Mouse (Mus musculus) lung, postnatal 0 days (tissue): Measurements from ENCODE around the gene Donson. TPM values are rescaled to one million over a fixed set of nuclear protein-coding genes. Genes with fewer than 3 reads are reported as not detected.

Experiments used
- ATAC-seq: fragments of 200-750 bp; cut with Nextera tagmentation; 2 replicates; pipeline ENCODE4 v1.8.0; 2017; ENCODE audit warnings: moderate library complexity
- DNase-seq: peaks from one replicate; pipeline ENCODE4 v3.0.0-alpha.2; 2016; ENCODE audit warnings: low spot score
- H3K27ac ChIP-seq: fragments of 300-500 bp; sonication (generic); 2 replicates; pipeline ENCODE4 v1.5.1; 2014; ENCODE audit warnings: antibody characterized with exemption, mild to moderate bottlenecking, low read length, mixed read lengths
- H3K27me3 ChIP-seq: fragments of 300-500 bp; sonication (generic); replicated peaks from 2 replicates; pipeline ENCODE4 v1.6.1; 2014; ENCODE audit warnings: low read length, mixed read lengths; ENCODE audit not compliant: insufficient read depth
- H3K36me3 ChIP-seq: fragments of 300-500 bp; sonication (generic); 2 replicates; pipeline ENCODE4 v1.6.1; 2014; ENCODE audit warnings: low read length, mixed read lengths; ENCODE audit not compliant: insufficient read depth
- H3K4me1 ChIP-seq: fragments of 300-500 bp; sonication (generic); 2 replicates; pipeline ENCODE4 v1.6.1; 2014; ENCODE audit warnings: antibody characterized with exemption, low read depth, low read length, mixed read lengths; ENCODE audit not compliant: insufficient read depth
- H3K4me2 ChIP-seq: fragments of 300-500 bp; sonication (generic); replicated peaks from 2 replicates; pipeline ENCODE4 v1.6.1; 2014; ENCODE audit warnings: low read depth, mild to moderate bottlenecking, low read length, moderate library complexity, mixed read lengths
- H3K4me3 ChIP-seq: fragments of 300-500 bp; sonication (generic); 2 replicates; pipeline ENCODE4 v1.5.1; 2014; ENCODE audit warnings: low read depth, low read length
- H3K9ac ChIP-seq: fragments of 300-500 bp; sonication (generic); replicated peaks from 2 replicates; pipeline ENCODE4 v1.6.1; 2014; ENCODE audit warnings: low read depth, mild to moderate bottlenecking
- H3K9me3 ChIP-seq: fragments of 300-500 bp; sonication (generic); 2 replicates; pipeline ENCODE4 v1.6.1; 2016; ENCODE audit warnings: low read length, mixed read lengths
- CTCF ChIP-seq: IDR thresholded peaks from 2 replicates; pipeline ENCODE4 v1.5.1; 2016; ENCODE audit warnings: antibody characterized with exemption, mild to moderate bottlenecking
- EP300 ChIP-seq: IDR thresholded peaks from 2 replicates; pipeline ENCODE4 v1.6.1; 2016; ENCODE audit warnings: antibody characterized with exemption, mild to moderate bottlenecking, control low read depth
- WGBS: fragments of 180-500 bp; shearing (Covaris S2); extraction: QIAGEN DNeasy Blood & Tissue Kit; methylation state at CpG from one replicate; pipeline ENCODE4 v1.1.7; 2014; 5-methylcytosine and 5-hydroxymethylcytosine counted together
- polyA plus RNA-seq: library from polyadenylated mRNA; unstranded; fragments of >200 nt; fragmentation: Nextera tagmentation; extraction: Ambion mirVana; gene quantifications from 2 replicates; pipeline ENCODE4 v1.2.1, GENCODE M21; 2015

Gene Donson
- polyA plus RNA-seq, 1 experiment from 2014 or later, result 6.0 TPM

DNA sequence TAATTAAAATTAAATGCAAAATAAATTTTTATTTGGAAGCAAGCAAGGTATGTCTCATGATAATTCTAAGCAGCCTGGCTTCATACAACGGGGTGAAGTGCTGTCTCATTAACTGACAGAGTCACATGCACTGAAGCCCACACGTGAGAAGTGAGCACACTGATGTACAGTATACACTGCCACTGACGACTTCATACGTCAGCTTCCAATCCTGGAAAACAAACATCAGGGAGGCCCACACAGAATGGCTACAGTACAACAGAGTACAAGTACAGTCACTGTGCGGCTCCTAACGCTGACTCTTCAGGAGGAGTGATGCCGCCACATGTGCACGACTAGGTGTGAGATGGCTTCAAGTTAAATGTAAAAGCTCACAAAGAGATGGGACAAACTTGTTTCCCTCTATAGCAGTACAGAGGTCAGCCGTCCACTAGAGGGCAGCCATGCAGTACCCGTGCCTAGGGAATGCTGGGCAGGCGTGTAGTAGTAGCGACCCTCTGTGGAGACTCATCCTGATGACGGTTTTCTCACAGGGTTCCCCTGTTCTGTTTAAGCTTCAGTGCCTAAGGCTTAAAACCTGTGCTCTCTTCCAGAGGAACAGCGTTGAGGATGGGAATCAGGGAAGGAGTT is 6.0 kb upstream of the Donson start:
- H3K27ac ChIP-seq, result no peak overlapping the region
- 25% methylated on average over 14 of the region's 14 CpGs for WGBS
- peak; percentile 95 for ATAC-seq
- H3K27me3 ChIP-seq, result no peaks in the 10 kb centered on the region
- no peak for TF ChIP-seq EP300
- TF ChIP-seq CTCF, result peak; percentile 98
- no peak overlapping the region for H3K4me2 ChIP-seq
- H3K9ac ChIP-seq, result no peak overlapping the region
- H3K9me3 ChIP-seq, result no peaks in the 10 kb centered on the region
- no peak overlapping the region for H3K4me3 ChIP-seq
- H3K4me1 ChIP-seq, result no peaks in the 10 kb centered on the region
- peak; percentile 90 for DNase-seq
- H3K36me3 ChIP-seq, result peaks cover 8% of the 10 kb centered on the region; the same call in 1 of the 2 replicates

DNA sequence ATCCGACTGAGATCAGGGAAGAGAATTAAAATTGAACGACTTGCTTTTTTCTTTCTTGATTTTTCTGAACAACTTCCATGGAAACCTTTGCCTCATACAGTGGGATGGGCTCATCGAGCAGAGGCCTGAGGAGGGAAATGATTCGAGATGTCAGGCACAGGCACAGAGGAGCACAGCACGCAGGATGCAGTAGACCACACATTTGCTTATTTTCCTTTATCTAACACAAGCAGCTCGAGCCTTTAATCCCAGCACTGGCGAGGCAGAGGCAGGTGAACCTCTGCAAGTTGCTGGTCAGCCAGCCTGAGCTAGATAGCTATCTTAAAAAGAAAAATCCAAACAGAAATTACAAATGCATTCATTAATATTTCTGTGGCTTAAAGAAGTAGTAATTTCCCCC is 1.2 kb upstream of the Donson start:
- H3K9me3 ChIP-seq, result no peaks in the 10 kb centered on the region
- 52% methylated on average over 7 of the region's 7 CpGs for WGBS
- no peaks in the 10 kb centered on the region for H3K4me1 ChIP-seq
- no peak overlapping the region for H3K4me3 ChIP-seq
- H3K27ac ChIP-seq, result no peak overlapping the region
- no peaks in the 10 kb centered on the region for H3K27me3 ChIP-seq
- ATAC-seq, result no peak
- H3K9ac ChIP-seq, result no peak overlapping the region
- H3K4me2 ChIP-seq, result no peak overlapping the region
- 0 out of 2 replicates have a peak, but pooled peaks cover 5% of the 10 kb centered on the region for H3K36me3 ChIP-seq
- no peak for TF ChIP-seq EP300
- TF ChIP-seq CTCF, result no peak
- DNase-seq, result no peak

GRCm38 (mm10) chr16:91688023-91688618 is 449 bp downstream of the Donson start:
- ATAC-seq (no peak; the same call in 1 of the 2 replicates), DNase-seq (no peak)
- peak overlapping the region; percentile 85 for H3K4me3 ChIP-seq
- no peak for TF ChIP-seq EP300
- no peak for TF ChIP-seq CTCF
- H3K9me3 ChIP-seq, result no peaks in the 10 kb centered on the region
- peak overlapping the region; percentile 54 for H3K9ac ChIP-seq
- H3K27ac ChIP-seq, result 0 out of 2 replicates have a peak overlapping the region, but pooled peaks have one; percentile 57
- no peaks in the 10 kb centered on the region for H3K27me3 ChIP-seq
- peaks cover 8% of the 10 kb centered on the region; the same call in 1 of the 2 replicates for H3K36me3 ChIP-seq
- H3K4me2 ChIP-seq, result peak overlapping the region; percentile 100
- 1% methylated on average over 39 of the region's 51 CpGs for WGBS
- no peaks in the 10 kb centered on the region for H3K4me1 ChIP-seq

DNA sequence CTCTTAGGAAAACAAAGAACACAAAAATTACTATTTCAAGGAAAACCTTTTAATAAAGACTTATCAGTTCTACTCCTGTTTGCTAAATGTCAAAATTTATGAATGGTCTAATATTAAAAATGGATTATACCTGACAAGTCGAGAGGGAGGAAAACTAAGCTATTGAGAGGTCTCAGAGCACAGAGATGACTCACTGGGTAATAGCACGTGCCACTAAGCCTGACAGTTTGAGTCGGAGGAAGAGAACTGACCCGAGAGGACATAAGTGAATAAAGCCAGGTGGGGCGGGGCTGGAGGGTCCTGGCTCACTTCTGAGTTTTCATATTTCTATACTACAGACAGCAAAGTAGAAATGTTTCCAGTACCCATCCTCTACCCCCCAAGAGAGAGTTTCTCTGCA is 2.2 kb downstream of the Donson start:
- DNase-seq (no peak), ATAC-seq (no peak)
- TF ChIP-seq CTCF, result no peak
- TF ChIP-seq EP300, result no peak
- WGBS, result 82% methylated on average over 5 of the region's 5 CpGs
- Histone ChIP-seq H3K36me3 (peaks cover 8% of the 10 kb centered on the region; the same call in 1 of the 2 replicates), H3K4me1 (no peaks in the 10 kb centered on the region), H3K4me2 (no peak overlapping the region), H3K9ac (no peak overlapping the region), H3K4me3 (no peak overlapping the region), H3K27ac (no peak overlapping the region), H3K9me3 (no peaks in the 10 kb centered on the region), H3K27me3 (no peaks in the 10 kb centered on the region)

DNA sequence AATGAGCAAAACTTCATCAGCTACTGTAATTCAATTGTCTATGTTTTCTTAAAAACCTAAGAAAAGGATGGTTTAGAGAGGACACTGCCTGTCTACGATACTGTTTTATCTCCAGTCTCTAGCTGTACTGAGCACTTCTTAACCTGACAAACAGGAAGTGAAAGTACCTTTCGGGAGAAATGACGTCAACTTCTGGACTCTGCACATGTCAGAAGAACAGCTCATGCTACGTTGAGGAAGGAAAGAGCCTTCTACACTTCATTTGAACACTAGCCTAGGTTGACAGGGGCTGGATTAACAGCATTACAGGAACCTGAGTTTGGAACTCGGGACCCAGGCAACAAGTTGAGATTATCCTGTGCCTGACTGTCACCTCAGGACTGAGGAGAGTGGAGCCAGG is 3.0 kb downstream of the Donson start:
- TF ChIP-seq CTCF (no peak), EP300 (no peak)
- no peaks in the 10 kb centered on the region for H3K27me3 ChIP-seq
- H3K36me3 ChIP-seq, result peaks cover 8% of the 10 kb centered on the region; the same call in 1 of the 2 replicates

DNA sequence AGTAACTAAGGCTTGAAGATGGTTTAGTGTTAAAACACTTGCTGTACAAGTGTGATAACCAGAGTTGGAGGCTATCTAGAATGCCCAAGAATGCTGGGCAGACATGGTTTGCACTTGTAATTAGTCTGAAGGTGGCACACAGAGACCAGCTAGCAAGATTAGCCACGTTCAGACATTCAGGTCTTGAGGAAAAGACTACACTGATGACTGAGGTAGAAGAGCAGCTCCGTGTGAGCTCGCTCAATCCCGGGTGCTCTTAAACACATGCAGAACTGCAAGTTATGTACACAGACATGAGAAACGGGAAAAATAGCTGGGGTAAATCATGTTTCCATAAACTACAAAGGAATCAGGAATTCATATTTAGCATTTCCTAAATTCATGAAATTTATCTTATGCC is 7.9 kb downstream of the Donson start:
- WGBS, result 69% methylated on average over 5 of the region's 5 CpGs

More for the DNA sequence above, 3.0 kb downstream of the Donson start:
- H3K27ac ChIP-seq, result no peak overlapping the region
- no peak overlapping the region for H3K4me2 ChIP-seq
- DNase-seq (peak; percentile 58), ATAC-seq (no peak)
- WGBS, result 69% methylated on average over 5 of the region's 5 CpGs
- no peaks in the 10 kb centered on the region for H3K4me1 ChIP-seq
- no peak overlapping the region for H3K9ac ChIP-seq
- H3K4me3 ChIP-seq, result no peak overlapping the region
- H3K9me3 ChIP-seq, result no peaks in the 10 kb centered on the region

More for the DNA sequence above, 7.9 kb downstream of the Donson start:
- Histone ChIP-seq H3K9me3 (no peaks in the 10 kb centered on the region), H3K4me3 (no peak overlapping the region), H3K27me3 (no peaks in the 10 kb centered on the region), H3K9ac (no peak overlapping the region), H3K27ac (no peak overlapping the region), H3K4me1 (no peaks in the 10 kb centered on the region), H3K36me3 (peaks cover 23% of the 10 kb centered on the region), H3K4me2 (no peak overlapping the region)
- TF ChIP-seq CTCF (no peak), EP300 (no peak)
- ATAC-seq, result no peak
- no peak for DNase-seq
